Mouse (Mus musculus) activated CD4-positive, CD25-positive, alpha-beta regulatory T cell, adult 4 months (primary cell): Measurements from ENCODE around the gene Gad1. TPM values are rescaled to one million over a fixed set of nuclear protein-coding genes. Genes with fewer than 3 reads are reported as not detected.
"Not testable (repeated sequence)": the region's sequence is repeated elsewhere in the genome, so short reads cannot be mapped to it uniquely, and the experiment has no call there.

Experiments
- ATAC-seq: one replicate; pipeline ENCODE4 v1.8.0; 2017
- polyA plus RNA-seq, 2 experiments: library from polyadenylated mRNA; unstranded; fragments of 100-300 nt; shearing (Covaris generic); gene quantifications; one replicate each; pipeline ENCODE4 v1.2.1; 2017

The Gad1 gene
- under 1 TPM in 1 of 2 experiments, not detected in 1; 0.21 TPM for polyA plus RNA-seq

DNA sequence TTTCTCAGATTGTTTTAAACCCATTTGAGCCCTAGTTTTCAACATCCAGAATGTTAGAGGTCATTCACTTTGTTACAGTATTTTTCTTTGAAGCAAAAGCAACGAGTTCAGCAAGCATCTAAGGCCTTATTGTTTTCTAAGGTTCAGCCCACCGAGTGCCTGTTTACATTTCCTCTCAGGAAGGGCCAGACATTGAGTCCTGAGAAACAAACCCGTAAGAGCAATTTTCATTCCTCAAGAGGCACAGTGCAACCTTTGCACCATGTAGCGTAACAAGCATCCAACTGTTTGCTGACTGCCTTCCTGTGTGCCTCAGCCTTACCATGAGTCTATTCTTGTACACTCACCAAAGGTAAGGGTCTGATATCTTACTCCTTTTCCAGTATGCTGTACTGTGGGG lies at the start of gene Gad1:
Gene Gad1, plus strand, starts transcription at position 301 of the 400 bp plus-strand sequence.
- ATAC-seq, result no peak

DNA sequence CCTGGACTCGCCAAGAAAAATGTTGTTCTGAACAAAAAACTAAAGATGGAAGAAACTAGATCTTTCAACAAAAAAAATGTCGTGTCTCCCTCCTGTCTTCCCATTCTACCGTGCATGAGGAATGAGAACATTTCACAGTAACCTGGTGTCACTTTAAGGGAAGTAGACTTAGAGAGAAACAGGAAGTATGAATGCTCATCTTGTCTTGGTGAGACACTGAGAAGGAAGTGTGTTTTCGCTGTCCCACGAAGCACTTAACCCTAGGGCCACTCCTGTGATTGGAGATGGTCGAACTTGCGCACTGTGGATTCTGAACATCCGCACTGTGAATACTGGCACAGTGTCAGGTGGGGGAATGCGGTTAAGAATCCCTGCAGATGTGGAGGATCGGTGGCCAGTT lies 49.4 kb upstream of the Gad1 start:
- no peak for ATAC-seq

DNA sequence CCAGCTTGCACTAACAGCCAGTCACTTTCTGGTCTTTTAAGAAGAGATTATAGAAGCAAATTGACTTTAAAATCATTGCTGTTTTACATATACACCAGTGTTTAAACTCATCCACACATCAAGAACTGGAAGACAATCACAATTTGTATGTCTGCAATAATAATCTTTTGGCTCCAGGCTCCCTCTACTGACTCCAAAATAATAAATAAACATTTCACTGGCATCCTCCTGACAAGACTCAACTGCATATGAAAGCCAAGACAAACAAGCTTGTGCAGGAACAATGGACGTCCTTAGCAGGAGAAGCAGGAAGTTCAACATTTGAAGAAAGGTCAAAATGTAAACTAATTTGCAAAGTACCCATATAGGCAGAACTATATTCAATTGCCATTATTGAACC lies 47.6 kb upstream of the Gad1 start:
- ATAC-seq, result no peak

DNA sequence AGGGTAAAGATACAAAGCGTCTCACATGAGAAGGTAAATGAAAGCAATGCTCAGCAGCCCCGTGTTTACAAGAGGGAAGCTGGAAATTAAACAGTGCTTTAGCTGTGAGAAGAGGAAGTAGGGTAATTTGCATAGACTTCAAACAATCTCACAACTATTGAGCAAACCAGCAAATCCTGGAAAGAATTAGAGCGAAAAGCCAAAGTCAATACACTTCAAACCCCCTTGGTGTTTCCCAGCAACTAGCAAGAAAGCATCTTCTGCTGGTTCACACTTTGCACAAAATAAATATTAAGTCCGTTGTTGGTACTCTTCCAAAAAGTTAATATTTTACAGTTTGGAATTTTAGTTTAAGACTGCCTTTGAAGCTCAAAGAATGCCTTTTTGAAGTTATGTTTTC lies 47.0 kb upstream of the Gad1 start:
- no peak for ATAC-seq

DNA sequence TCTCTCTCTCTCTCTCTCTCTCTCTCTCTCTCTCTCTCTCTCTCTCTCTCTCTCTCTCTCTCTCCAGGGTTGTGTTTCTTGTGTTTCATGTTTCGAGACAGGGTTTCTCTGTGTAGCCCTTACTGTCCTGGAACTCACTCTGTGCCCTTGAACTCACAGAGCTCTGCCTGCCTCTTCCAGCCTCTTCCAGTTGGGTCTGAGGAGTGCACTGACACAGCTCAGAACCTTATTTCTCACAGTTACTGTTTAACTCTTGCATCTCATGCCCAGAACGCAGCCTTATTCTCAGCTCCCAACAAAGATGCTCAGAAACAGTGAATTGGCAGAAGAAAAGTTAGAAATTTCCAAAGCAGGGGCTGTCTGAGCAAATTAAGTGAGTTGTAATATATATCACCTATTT lies 46.5 kb upstream of the Gad1 start:
- ATAC-seq, result no peak

DNA sequence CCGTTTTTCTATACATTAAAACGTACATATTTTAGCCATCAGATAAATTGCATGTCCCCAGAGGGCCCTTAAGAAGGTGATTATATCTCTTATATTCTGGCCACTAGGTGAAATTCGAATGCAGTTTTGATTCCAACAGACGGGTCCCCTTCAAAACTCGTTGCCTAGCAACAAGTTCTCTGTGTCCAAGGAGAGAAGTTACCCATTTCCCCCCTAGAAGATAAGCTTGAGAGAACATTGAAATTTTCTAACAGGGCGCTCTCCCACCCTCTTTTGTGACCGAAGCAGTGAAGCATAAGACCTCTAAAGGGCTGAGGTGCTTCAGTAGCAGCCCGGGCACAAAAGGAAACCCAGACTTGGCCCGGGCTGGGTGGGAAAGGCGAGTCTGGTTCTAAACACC lies 44.4 kb upstream of the Gad1 start, which contains the start of gene Erich2:
Gene Erich2, plus strand, starts transcription at position 324 of the 400 bp plus-strand sequence.
- ATAC-seq, result no peak

DNA sequence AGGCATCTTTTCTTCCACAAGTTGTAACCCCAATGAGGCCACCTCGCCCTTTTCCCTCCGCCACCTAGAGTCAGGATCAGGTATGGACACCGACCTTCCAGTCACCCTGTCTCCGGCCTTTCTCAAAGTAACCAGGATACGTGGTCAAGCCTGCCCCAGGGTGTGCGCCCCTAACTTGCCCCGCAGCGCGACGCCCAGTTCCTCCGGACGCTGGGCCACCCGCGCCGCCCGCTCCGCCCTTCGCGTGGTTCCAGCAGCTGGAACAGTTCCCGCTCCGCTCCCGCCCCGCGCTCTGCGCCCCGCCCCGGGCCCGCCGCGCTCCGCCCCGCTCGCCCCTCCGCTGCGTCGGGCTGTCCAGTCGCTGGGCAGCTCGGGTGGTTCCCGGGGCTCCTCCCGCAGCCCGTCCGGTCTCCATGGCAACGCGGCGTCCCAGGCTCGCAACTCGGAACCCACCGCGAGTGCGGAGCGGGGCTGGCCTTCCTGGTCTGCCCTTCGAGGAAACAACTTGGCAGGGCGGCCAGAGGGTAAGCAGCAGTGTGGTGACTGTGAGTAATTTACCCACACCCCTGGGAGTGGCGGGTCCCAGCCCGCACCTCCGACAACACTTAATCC lies 43.7 kb upstream of the Gad1 start:
- ATAC-seq, result no peak

DNA sequence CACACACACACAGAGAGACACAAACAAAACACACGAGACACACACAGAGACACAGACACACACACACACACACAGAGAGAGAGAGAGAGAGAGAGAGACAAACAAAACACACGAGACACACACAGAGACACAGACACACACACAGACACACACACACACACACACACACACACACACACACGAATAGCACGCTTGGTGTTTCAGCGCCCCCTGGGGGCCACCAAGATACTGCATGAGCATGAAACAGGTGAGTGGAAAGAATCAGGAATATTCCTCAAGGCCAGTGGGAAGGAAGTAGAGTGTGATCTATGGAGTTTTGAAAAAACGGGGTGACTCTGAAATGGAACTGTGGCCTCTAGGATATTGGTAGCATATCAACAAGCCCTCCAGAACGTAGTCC lies 14.6 kb upstream of the Gad1 start:
- ATAC-seq, result not testable (repeated sequence)

DNA sequence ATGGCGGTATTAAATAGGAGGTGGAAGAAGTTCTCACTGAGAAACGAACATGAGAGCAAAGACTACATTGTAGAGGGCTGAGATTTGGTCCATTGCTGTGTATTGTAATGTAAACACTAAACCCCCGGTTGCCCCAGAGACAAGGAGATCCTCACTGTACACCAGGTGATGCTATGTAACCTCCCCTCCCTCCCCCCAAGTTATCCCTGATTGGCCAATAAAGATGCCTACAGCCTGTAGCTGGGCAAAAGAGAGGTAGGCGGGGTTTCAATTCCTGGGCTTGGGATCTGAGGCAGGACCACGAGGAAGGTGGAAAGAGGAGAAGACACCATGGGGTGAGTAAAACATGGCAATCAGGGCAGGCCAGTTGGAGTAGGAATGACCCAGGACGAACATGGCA lies 2.2 kb upstream of the Gad1 start:
- no peak for ATAC-seq

DNA sequence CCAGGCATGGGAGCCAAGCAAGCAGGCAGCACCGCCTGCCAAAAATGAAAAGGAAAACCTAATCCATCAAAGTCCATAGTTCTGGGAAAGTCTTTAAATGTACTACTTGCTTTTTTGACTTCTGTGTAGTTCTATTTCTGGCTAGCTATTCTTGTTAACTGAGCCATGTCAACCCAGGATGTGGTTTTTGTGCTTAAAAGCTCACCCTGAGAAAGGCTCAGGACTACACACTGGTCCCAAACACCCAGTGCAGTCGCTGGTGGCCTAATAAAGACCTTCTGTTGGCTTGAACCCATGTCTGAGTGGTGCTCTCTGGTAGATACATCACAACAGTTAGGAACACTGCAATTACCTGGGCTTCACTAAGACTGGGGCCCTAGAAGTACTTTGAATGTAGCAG lies 1.4 kb upstream of the Gad1 start:
- no peak for ATAC-seq

DNA sequence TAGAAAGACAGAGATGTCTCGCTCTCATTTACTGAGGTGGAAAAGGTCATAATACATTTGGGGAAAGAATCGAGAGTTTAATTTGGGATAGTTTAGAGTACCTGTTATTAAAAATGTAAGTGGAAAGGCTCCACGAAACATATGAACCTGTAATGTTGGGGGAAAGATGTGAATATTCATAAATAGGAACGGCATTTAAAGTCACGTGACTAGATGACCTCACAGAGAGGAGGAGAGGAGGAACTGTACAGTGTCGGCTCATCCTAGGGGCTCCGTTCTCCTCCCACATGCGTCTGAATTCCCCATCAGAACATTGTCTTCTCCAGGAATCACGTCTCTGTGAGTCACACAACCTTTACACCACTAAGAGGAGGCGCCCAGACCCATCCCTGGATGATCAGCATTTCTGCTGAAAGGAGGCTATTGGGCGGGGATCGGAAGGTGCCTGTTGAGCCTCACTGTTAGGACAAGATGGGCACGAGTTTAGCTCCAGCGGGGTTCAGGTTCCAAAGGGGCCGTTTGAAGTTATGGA lies 739 bp upstream of the Gad1 start:
- no peak for ATAC-seq

DNA sequence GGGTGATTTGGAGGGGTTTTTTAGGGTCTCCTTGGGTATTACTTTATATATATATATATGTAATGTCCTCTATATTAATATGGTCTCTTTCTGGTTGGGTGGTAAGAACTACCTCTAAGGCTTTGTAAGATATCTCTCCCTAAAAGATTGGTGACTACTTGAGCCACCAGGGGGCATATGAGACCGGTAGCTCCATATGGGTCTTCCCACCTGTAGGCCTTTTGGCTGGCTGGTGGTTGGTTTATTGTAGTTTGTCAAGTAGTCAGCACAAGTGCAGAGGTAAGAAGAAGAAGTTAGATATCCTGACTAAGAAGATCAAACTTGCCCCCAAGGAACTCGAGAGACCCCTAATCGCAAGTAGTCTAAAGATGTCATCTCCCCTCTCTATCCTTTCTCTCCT lies 954 bp downstream of the Gad1 start:
- ATAC-seq, result no peak

DNA sequence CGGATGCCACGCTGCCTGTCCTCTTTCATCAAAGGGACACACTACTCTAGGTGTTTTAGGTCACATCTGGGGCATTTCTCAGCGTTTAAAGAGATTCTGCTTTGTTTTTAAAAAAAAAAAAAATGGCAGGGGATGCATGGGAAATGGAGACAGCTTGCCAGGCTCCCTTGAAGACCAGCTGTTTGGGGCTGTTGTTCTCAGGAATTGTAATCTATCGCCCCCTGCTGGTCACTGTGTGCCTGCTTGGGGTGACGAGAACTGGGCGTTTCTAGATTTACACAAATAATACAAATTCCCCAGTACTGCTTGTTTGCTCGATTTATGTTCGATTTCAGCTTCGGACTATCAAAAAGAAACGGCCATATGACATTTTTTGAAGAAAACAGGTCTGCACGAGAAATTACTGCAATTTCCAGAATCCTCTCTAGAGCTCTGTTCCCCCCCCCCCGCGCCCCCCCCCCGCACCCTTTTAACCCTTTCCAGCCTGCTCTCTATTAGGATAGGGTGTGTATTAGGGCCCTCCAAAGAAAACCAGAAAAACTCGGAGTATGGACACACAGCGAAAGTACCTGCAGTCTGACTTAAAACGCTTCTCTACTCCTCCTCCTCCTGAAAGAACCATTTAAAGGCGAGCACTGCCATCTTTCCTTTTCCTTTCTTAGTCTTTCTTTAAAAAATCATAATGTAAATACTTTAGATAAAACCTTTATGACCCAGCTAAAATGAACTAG lies 5.4 kb downstream of the Gad1 start:
- peak; percentile 54 for ATAC-seq

DNA sequence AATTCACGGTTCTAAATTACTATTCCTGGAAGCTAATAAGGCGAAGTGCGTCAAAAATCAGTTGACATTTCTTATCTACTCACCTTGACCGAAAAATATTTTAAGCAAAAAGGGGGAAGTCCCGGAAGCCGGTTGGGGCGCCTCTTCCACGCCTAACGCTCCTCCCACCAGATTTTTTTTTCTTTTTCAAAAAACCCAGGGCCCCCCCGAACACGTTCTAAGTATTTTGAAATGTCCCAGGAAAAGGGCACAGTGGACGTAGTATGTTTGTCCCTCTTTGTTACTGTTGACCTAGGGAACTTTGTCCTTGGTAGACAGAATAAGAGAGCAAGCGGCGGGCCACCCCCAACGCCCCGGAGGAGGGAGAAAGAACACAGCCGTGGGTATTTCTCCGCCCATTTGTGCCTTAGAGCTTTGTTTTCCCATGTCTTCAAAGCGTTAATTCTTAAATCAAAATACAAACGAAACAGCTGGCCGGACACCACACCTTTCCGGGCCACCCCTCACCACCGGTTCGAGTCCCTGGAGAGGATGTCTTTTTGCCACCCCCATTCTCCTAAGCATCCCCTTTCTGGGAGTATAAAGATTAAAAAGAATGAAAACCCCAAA lies 6.1 kb downstream of the Gad1 start:
- peak; percentile 57 for ATAC-seq

DNA sequence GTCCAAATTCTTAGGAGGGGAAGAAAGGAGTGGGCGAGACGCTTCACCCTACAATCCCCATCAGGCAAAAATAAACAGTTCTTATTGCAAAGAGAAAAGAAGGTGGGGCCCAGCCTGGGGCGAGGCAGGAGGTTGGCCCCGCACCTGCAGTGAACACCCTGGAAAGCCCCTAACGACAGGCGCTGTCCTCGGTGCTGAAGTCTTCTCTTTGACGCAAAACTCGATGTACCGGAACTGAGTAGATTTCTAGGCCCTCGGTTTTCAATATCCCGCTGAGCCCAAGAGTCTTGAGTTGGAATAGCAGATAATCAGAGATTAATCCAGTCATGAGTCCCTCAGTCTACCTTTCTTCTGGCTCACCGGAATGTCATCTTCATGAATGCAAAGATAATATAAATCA lies 6.6 kb downstream of the Gad1 start:
- ATAC-seq, result peak; percentile 51

DNA sequence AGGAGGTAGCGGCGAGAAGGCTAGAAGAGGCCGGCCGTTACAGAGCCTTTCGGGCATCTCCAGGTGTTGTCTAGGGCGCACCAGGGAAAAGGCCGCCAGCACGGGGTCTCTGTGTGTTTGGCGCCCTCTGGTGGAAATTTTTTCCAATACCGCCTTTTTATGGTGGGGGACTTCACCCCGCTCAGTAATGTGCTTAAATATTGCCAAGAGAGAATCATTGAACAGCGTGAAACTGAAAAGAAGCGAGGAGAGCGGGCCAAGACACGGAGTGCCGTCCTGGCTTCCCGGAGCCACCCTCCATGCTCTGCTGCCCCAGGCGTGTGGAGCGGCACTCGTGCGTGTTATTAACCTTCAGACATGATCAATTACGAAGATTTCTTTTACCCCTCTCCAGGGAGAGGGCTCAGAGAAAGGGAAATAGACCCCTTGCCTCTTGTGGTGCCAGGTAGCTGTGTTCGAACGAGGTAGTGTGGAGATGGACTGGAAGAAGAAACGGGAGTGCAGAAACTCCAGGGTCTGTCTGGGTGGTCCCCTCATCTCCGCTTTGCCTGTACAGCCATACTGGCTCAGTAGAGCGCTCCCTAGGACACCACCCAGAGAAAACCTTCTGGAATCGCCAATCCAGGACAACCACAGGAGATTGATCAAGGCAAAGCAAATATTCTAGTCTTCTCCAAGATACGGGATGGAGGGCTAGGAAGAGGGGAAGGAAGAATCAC lies 8.4 kb downstream of the Gad1 start:
- ATAC-seq, result no peak

DNA sequence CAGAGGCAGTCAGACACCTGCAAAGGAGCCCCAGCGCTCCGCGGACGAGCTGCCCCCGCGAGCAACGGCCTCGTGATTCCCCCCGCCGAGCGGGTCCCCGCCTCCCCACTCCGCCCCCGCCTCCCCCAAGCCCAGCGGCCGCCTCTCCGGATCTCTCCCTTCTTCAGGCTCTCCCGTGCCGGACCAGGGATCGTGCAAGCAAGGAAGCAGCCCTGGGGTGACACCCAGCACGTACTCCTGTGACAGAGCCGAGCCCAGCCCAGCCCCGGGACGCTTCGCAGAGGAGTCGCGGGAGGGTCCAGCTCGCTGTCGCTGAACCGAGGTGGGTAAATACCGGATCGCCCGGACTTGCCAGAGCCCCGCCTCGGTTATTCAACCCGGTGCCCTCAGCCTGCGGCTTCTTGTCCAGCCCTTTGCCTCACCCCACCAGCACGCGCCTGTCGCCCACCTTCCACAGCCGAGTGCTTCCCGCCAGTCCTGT lies 9.2 kb downstream of the Gad1 start:
- ATAC-seq, result no peak

DNA sequence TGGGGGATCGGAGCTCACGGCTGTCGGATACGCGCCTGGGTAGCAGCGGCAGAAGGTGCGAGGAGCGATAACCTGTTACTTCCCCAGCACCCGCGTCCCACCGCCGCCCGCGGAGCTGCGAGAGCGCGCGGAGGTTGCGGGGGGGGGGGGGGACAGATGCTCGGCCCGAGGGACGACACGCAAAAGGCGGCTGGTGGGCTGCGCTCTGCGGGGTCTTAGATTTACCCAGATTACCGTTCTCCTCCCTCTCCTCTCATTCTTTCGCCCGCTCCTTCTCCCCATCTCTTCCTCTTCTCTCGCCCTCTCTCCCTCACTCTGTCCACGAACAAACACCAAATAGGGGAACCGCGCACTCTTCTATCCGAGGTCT lies 9.7 kb downstream of the Gad1 start:
- no peak for ATAC-seq

DNA sequence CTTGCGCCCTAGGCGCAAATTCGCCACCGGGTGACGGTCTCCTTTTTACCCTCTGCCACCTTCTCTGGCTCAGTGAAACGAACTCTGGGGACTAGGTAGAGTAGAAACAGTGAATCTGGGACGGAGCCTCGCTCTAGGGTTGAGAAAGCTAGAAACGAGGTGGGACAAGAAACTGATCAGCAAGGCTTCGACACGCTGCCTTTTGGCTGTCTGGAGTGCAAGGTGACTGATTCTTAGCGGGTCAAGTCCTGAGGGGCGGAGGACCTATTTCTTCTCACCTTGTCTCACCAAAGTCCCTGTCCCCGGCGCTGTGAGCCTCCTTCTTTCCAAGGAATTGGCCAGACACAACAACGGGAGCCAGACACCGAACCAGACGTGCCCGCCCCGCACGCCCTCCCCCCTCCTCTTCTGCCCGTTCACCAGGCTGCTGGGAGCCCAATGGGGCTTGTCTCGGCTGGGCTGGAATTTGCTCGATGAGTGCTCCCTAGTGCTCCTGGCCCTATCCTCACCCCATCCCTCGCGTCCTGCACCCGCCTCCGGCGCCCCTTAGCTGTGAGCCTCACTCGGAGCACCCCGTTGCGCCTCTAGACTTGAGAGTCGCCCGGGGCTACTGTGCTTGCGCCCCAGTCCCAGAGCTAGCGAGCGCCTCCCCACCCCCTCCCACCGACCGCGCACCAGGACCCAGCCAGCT lies 10.3 kb downstream of the Gad1 start:
- ATAC-seq, result no peak

DNA sequence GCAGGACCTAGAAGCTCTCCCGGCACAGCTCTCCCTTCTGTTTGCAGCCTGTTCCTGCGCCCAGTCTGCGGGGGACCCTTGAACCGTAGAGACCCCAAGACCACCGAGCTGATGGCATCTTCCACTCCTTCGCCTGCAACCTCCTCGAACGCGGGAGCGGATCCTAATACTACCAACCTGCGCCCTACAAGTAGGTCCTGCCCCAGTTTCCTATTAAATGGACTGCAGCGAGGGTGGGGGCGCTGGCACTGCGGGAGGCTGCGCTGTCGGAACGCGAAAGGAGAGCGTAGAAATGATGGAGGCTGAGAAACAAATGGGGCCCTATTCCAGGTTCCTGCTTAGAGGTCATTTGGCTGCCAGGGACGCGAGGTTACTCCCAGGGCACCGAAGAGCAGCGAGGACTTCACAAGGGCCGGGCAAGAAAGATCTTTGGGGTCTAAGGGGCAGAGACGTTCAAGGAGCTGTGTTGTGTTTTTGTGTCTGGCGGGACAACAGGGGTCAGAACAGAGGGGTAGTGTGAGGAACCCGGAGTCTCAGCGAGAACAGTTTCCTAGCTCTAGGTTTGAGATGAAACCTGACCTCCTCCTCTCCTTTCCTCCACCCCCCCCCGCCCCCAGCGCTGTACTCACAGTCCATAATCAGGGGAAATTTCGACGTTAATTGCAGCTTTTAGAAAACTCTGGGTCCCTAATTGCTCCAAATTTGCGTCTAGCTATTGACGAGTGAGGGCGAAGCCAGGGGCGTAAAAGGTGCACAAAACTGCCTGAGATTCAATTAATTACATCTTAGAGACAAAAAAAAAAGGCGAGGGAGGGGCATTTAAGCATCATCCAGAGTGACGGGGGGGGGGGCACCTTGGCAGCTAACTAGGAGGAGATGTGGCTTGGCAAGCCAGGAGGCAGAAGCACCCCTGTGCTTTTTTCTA lies 11.1 kb downstream of the Gad1 start:
- ATAC-seq, result no peak

DNA sequence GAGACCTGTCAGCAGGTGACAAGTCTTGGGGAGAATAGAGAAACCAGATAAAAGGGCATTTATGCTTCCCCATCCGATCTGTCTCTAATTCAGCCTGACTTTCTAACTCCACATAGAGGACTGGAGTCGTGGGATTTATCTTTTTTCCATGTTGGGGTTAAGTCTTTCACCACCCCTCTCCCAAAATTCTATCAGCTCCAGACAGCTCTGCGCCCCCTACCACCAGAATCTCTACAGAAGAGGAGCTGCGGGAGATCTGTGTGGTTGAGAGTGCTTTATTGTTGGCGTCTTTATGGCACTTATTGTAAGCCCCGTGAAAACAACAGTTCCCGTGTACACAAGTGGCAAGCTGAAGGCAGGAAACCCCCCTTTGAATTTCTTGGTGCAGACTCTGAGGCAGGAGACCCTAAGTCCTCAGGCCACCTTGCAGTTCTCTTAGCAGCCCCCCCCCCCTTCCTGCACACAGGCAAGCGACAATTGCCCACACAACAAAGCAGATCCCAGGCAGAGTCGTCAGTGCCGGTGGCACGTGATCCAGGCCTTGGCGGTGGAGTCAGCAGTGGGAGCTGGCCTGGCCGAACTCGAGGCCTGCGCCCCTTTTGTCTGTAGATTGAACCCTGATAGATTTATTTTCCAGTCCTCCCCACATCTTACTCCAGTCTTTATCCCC lies 11.9 kb downstream of the Gad1 start:
- no peak for ATAC-seq
